Mouse (Mus musculus) neural tube, embryonic 12.5 days (tissue): Measurements from ENCODE around the gene Larp1b. TPM values are rescaled to one million over a fixed set of nuclear protein-coding genes. Genes with fewer than 3 reads are reported as not detected.

ENCODE experiments used
- ATAC-seq: fragments of 200-750 bp; cut with Nextera tagmentation; 2 replicates; pipeline ENCODE4 v1.8.0; 2017; ENCODE audit warnings: low read depth, mild to moderate bottlenecking, moderate TSS enrichment, moderate library complexity; ENCODE audit not compliant: low FRiP score
- H3K27ac ChIP-seq: fragments of 300-500 bp; sonication (generic); 2 replicates; pipeline ENCODE4 v1.5.1; 2016
- H3K27me3 ChIP-seq: fragments of 300-500 bp; sonication (generic); replicated peaks from 2 replicates; pipeline ENCODE4 v1.6.1; 2016; ENCODE audit warnings: mild to moderate bottlenecking
- H3K36me3 ChIP-seq: fragments of 300-500 bp; sonication (generic); 2 replicates; pipeline ENCODE4 v1.6.1; 2016; ENCODE audit warnings: mild to moderate bottlenecking
- H3K4me1 ChIP-seq: fragments of 300-500 bp; sonication (generic); 2 replicates; pipeline ENCODE4 v1.6.1; 2016
- H3K4me2 ChIP-seq: fragments of 300-500 bp; sonication (generic); replicated peaks from 2 replicates; pipeline ENCODE4 v1.6.1; 2016; ENCODE audit warnings: mild to moderate bottlenecking
- H3K4me3 ChIP-seq: fragments of 300-500 bp; sonication (generic); 2 replicates; pipeline ENCODE4 v1.5.1; 2016
- H3K9ac ChIP-seq: fragments of 300-500 bp; sonication (generic); 2 replicates; pipeline ENCODE4 v1.6.1; 2016; ENCODE audit warnings: mild to moderate bottlenecking
- H3K9me3 ChIP-seq: fragments of 300-500 bp; sonication (generic); 2 replicates; pipeline ENCODE4 v1.6.1; 2016; ENCODE audit warnings: mild to moderate bottlenecking
- WGBS: fragments of 180-500 bp; shearing (Covaris S2); methylation state at CpG from one replicate; pipeline ENCODE4 v1.1.7; 2016; 5-methylcytosine and 5-hydroxymethylcytosine counted together
- polyA plus RNA-seq: library from polyadenylated mRNA; unstranded; fragments of >200 nt; fragmentation: Nextera tagmentation; extraction: Ambion mirVana; gene quantifications from 2 replicates; pipeline ENCODE4 v1.2.1, GENCODE M21; 2016

The Larp1b gene
- polyA plus RNA-seq, 1 experiment from 2014 or later: 4.3 TPM

DNA sequence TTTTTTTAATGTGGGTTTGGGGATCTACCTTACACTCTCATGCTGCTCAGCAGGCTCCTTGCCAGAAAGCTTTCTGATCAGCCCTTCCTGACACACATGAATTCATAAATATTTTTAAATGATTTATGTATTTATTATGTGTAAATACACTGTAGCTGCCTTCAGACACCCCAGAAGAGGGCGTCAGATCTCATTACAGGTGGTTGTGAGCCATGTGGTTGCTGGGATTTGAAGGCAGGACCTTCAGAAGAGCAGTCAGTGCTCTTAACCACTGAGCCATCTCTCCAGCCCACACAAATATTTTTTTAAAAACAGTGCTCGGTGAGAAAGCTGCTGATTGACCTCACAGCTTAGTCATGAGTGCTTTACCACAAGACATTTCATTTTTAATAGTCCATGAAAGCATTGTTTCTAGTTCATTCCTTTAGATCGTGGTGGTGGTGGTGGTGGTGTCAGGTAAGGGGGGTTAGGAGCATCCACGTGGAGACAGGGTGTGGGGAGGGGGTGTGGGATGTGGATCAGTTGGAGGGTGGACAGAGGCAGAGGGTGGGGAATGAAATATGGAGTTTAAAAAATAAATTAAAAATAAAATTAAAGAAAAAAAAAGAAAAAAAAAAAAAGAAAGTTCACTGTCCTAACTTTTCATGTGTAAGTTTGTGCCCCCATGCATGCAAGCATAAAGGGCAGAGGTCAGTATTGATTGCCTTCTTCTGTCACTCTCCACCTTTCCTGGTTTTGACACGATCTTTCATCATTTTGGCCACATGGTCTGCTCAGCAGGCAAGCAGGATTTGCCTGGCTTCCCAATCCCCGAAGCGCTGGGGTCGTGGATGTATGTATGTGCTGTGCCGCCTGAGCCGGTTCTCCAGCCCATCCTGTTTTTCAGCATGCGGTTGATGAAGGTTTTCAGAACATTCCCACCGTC, 81.9 kb downstream of the Larp1b start:
- 83% methylated on average over 12 of the region's 12 CpGs for WGBS
- no peaks in the 10 kb centered on the region for H3K36me3 ChIP-seq

DNA sequence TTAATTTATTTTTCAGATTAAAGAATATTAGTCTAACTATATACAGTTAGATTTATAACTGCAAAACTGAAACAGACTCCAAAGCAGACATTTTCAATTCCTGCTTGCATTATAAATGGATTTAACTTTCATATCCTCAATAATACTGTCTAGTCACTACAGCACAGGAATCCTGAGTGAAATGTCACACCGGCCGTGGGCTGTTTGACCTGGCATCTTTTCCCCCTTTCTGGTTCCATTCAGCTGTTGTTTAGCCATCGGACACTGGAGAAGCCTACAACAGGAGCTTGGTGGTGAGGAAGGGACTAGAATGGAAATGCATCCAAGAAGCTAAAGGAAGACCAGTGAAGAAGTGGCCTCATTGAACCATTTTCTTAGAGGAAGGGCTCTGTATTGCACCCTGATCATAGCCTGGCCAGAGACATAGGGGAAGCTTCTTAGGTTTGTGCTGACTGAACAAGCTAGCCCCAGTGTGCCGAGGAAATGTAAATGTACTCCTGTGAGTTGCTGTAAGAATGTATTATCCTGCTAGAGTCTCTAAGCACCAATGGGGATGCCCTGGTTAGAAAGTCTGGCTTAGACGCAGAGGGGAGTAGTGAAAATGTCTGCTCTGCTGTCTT, 88.8 kb downstream of the Larp1b start:
- Histone ChIP-seq H3K4me3 (no peak overlapping the region), H3K9me3 (no peaks in the 10 kb centered on the region), H3K4me2 (no peak overlapping the region), H3K27me3 (no peaks in the 10 kb centered on the region), H3K36me3 (no peaks in the 10 kb centered on the region), H3K27ac (no peak overlapping the region), H3K4me1 (no peaks in the 10 kb centered on the region), H3K9ac (no peak overlapping the region)
- no peak for ATAC-seq
- 74% methylated on average over 5 of the region's 5 CpGs for WGBS

More for the DNA sequence above, 81.9 kb downstream of the Larp1b start:
- H3K9ac ChIP-seq: no peak overlapping the region
- H3K27me3 ChIP-seq: no peaks in the 10 kb centered on the region
- no peak overlapping the region for H3K4me2 ChIP-seq
- H3K4me3 ChIP-seq: no peak overlapping the region
- no peaks in the 10 kb centered on the region for H3K9me3 ChIP-seq
- no peaks in the 10 kb centered on the region for H3K4me1 ChIP-seq
- no peak for ATAC-seq
- H3K27ac ChIP-seq: no peak overlapping the region

DNA sequence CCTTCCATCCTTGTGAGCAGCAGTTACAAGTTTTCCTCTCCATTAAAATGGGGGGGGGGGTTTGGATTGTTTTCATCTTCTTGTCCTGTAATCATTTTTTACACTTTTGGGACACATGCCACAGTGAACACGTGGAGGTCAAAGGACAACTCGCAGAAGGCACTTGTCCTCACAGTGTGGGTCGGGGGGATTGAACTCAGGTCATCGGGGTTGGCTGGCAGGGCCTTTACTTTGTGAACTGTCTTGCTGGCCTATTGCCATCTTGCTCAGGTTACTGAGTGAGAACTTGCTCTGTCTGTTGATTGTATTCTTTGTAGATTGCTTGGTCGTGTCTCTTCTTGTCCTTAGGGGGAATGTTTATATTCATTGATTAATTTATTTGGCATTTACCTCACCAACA, 91.6 kb downstream of the Larp1b start:
- no peak for ATAC-seq
- no peak overlapping the region for H3K9ac ChIP-seq
- H3K4me1 ChIP-seq: no peaks in the 10 kb centered on the region
- H3K36me3 ChIP-seq: no peaks in the 10 kb centered on the region
- H3K9me3 ChIP-seq: no peaks in the 10 kb centered on the region
- no peak overlapping the region for H3K4me3 ChIP-seq
- 72% methylated on average over 5 of the region's 5 CpGs for WGBS
- H3K27ac ChIP-seq: no peak overlapping the region
- H3K27me3 ChIP-seq: no peaks in the 10 kb centered on the region
- H3K4me2 ChIP-seq: no peak overlapping the region

DNA sequence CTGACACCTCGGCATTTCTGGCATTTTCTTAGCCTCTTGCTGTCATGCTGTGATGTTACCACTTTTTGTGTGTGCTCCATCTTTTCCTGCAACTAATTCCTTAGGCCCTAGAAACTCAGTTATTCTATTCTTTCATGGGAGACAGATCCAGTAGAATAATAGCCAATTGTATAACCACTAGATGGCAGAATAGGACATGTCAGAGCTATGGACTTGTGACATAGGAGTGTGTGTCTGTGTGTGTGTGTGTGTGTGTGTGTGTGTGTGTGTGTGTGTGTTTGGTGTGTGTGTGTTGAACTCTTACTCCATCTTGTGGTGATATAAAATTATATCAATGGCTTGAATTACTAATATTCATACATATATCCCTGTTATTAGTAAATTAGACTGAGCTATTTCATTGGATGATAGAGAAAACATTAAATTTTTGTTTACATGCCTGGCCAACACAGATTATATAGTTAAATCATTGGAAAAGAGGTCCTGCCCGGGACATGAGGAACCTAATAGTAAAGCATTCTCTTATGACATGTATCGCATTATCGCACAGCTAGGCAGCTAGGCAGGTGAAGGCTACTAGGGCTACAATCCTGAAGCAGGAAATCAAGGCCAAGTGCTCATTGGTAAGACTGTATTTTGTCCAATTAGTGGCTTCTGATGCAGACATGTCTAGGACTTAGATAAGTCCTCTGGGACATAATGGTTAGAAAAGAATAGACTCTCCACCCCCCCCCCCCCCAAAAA, 92.7 kb downstream of the Larp1b start:
- H3K27ac ChIP-seq: no peak overlapping the region
- no peaks in the 10 kb centered on the region for H3K9me3 ChIP-seq
- H3K4me1 ChIP-seq: no peaks in the 10 kb centered on the region
- H3K9ac ChIP-seq: no peak overlapping the region
- no peaks in the 10 kb centered on the region for H3K36me3 ChIP-seq
- no peaks in the 10 kb centered on the region for H3K27me3 ChIP-seq
- no peak overlapping the region for H3K4me2 ChIP-seq
- WGBS: 83% methylated on average over 4 of the region's 4 CpGs
- ATAC-seq: peak; percentile 53; the same call in 1 of the 2 replicates
- H3K4me3 ChIP-seq: no peak overlapping the region

DNA sequence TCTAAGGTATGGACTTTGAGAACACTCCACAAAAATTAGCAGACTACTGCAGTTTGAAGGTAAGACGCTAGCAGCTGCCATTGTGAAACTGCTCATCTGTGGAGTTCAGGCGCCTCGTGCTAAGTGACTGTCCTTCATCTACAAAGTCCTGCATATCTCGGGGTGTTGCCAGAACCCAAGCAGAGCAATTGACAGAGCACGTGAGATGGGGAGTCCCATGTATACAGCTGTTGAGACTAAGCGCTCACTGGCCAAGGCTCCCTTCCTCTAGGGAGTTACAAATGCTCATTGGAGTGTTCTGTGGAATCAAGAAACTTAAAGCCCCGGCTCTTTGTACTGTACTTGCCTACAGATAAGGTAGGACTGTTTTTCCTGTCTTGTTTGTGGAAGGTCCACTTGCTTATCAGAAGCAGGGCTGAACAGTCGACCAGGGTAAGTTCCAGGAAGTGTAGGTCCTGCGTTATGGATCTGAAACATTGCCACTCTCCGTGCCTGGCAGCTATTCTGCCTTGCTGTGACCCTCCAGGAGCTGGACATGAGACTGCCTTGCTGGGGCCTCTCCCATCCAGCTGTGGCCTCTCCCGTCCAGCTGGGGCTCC, 94.2 kb downstream of the Larp1b start:
- no peak overlapping the region for H3K4me3 ChIP-seq
- H3K27ac ChIP-seq: no peak overlapping the region
- no peaks in the 10 kb centered on the region for H3K36me3 ChIP-seq
- H3K9ac ChIP-seq: no peak overlapping the region
- 77% methylated on average over 11 of the region's 11 CpGs for WGBS
- ATAC-seq: no peak
- no peaks in the 10 kb centered on the region for H3K27me3 ChIP-seq
- no peak overlapping the region for H3K4me2 ChIP-seq
- H3K9me3 ChIP-seq: no peaks in the 10 kb centered on the region
- no peaks in the 10 kb centered on the region for H3K4me1 ChIP-seq

DNA sequence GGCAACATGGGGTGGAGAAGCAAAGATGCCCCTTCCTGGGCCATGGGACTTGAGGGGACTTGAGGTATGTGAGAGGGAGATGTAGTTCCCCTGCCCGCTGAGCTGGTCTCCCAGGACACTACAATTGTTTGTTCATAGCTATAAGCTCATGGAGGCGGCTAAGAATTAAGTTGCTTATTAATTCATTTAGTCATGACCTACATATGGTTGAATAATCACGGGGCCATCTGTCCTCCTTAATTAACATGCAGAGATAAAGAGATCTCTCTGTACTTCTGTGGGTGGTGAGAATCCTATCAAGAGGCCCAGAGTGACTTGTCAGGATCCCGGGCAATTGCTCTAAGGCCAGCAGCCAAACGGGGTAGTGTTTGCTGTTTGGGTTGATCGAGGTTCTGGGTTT, 98.2 kb downstream of the Larp1b start:
- Histone ChIP-seq H3K36me3 (no peaks in the 10 kb centered on the region), H3K4me2 (no peak overlapping the region), H3K4me3 (no peak overlapping the region), H3K9me3 (no peaks in the 10 kb centered on the region), H3K27me3 (no peaks in the 10 kb centered on the region), H3K4me1 (no peaks in the 10 kb centered on the region), H3K9ac (no peak overlapping the region), H3K27ac (no peak overlapping the region)
- no peak for ATAC-seq
- WGBS: 82% methylated on average over 6 of the region's 6 CpGs

DNA sequence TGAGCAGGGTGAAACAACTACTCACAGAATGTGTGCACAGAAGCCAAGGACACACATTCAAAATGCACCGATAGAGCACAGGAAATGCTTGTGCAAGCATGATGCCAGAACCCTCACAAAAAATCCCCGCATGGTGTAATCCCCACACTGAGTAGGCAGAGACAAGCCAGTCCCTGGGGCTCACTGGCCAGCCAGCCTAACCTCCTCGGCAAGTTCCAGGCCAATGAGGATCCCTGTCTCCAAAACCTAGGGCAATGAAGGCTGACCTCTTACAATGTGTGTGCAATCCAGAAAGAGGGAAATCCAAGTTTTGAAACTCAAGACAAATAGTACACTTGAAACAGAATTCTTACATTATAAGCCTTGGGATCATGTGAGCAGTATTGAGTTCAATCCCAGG, 103.7 kb downstream of the Larp1b start:
- no peaks in the 10 kb centered on the region for H3K9me3 ChIP-seq
- ATAC-seq: no peak
- H3K36me3 ChIP-seq: no peaks in the 10 kb centered on the region
- H3K4me2 ChIP-seq: no peak overlapping the region
- no peaks in the 10 kb centered on the region for H3K4me1 ChIP-seq
- no peak overlapping the region for H3K9ac ChIP-seq
- WGBS: 94% methylated on average over 3 of the region's 3 CpGs
- H3K4me3 ChIP-seq: no peak overlapping the region
- no peaks in the 10 kb centered on the region for H3K27me3 ChIP-seq
- no peak overlapping the region for H3K27ac ChIP-seq

DNA sequence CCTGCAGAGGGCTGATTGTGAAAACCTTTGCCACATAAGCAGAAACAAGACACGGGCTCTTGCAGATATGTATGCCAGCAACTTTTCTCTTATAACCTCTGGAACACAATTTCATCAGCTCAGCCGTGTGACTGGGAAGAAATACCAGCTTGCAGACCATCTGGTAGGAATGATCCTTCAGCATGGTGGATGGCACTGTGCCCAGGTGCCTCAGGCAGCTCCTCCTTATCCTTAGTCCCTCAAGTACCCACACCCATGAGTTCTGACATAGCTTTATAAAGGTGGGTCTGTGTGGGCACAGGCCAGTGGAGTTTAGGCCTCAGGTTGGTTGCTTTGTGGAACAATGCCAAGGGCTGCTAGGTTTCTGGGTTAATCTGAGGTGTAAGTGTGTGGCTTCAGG, 108.8 kb downstream of the Larp1b start:
- H3K27me3 ChIP-seq: no peaks in the 10 kb centered on the region
- 86% methylated on average over 2 of the region's 2 CpGs for WGBS
- H3K9me3 ChIP-seq: no peaks in the 10 kb centered on the region
- no peaks in the 10 kb centered on the region for H3K36me3 ChIP-seq
- no peak overlapping the region for H3K9ac ChIP-seq
- ATAC-seq: no peak
- no peak overlapping the region for H3K4me2 ChIP-seq
- H3K4me3 ChIP-seq: no peak overlapping the region
- no peak overlapping the region for H3K27ac ChIP-seq
- H3K4me1 ChIP-seq: no peaks in the 10 kb centered on the region

DNA sequence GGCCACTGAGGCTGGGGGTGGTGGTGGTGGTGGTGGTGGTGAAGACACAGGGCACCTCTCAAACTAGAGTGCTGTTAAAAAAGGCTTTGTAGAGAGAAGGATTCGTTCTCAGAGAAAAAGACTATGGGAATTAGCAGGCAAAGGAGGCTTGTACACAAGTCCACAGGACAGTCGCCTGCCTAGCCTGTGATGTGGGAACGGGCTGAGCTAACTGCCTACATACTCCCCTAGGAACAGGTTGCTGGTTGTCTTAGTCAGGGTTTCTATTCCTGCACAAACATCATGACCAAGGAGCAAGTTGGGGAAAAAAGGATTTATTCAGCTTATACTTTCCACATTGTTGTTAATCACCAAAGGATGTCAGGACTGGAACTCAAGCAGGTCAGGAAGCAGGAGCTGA, 109.6 kb downstream of the Larp1b start:
- no peaks in the 10 kb centered on the region; the same call in 1 of the 2 replicates for H3K36me3 ChIP-seq
- no peak overlapping the region for H3K4me2 ChIP-seq
- no peaks in the 10 kb centered on the region for H3K27me3 ChIP-seq
- no peaks in the 10 kb centered on the region for H3K4me1 ChIP-seq
- ATAC-seq: no peak
- 81% methylated on average over 3 of the region's 3 CpGs for WGBS
- no peak overlapping the region for H3K27ac ChIP-seq
- H3K4me3 ChIP-seq: no peak overlapping the region
- no peak overlapping the region for H3K9ac ChIP-seq
- H3K9me3 ChIP-seq: no peaks in the 10 kb centered on the region

DNA sequence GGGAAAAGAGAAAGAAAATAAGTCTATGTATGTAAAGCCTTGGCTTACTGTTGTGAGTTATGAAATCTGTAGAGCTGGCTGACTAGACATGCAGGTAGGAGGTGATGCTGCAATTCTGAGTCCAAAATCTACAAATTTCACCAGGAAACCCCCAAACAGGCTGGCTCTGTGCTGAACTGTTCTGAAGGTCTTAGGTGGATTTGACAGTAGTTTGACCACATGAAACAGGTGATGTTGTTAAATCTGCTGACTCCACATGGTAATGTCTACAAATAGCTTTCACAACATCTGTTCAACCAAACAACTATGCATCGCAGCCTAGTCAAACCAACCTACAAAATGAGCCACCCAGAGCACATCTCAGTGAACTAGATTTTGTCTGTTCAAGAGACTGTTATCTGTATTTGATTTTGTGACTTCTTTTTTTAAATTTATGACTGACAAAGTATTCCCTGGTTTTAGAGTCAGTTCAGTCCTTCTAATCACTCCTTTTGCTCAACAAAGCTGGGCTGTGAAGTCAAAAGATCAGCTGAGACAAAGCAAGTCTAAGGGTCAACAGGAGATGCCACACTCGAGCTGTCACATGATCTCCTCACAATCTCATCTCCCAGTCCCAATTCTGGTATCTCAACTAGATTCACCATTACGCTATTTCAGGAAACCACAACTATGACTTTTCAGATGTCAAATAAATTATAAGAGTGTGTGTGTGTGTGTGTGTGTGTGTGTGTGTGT, 112.4 kb downstream of the Larp1b start:
- Histone ChIP-seq H3K27ac (no peak overlapping the region), H3K4me1 (no peaks in the 10 kb centered on the region), H3K27me3 (no peaks in the 10 kb centered on the region), H3K4me2 (no peak overlapping the region), H3K9ac (no peak overlapping the region), H3K36me3 (peaks cover 10% of the 10 kb centered on the region; the same call in 1 of the 2 replicates), H3K4me3 (no peak overlapping the region), H3K9me3 (no peaks in the 10 kb centered on the region)
- ATAC-seq: no peak
- 90% methylated on average over 3 of the region's 3 CpGs for WGBS

DNA sequence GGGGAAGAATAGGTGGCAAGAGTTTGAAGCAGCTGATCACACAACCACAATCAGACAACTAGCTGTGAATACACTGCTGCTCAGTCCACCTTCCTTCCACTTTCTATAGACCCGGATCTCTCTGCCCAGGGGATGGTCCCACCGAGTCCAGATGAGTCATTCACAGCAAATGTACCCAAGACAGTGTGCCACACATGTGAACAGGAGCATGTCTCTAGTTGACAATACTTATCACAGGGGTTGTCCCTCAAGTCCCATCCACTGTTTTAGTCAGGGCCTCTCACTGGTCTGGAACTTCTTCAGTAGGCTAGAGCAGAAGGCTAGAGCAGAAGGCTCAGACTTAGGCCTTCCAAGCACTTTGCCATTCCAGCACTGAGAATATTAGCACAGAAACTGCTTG, 113.1 kb downstream of the Larp1b start:
- ATAC-seq: no peak
- Histone ChIP-seq H3K4me2 (no peak overlapping the region), H3K9me3 (no peaks in the 10 kb centered on the region), H3K27me3 (no peaks in the 10 kb centered on the region), H3K4me3 (no peak overlapping the region), H3K9ac (no peak overlapping the region), H3K4me1 (no peaks in the 10 kb centered on the region), H3K27ac (no peak overlapping the region), H3K36me3 (peaks cover 18% of the 10 kb centered on the region; the same call in 1 of the 2 replicates)
- 90% methylated on average over 2 of the region's 2 CpGs for WGBS
